Mouse (Mus musculus) urinary bladder, adult 18-20 months (tissue): ENCODE data around the gene Ubxn7.
A peak's percentile ranks its signal among the peaks of the same experiment; 100 is the strongest.

ENCODE experiments used
- DNase-seq, 2 experiments: peaks; one replicate each; pipeline ENCODE4 v3.0.0; 2022; ENCODE audit warnings: low spot score in 2 of 2, mixed read lengths in 2 of 2

The Ubxn7 gene

GRCm38 (mm10) chr16:32382901-32383300, 50.8 kb downstream of the Ubxn7 start:
- no peak for DNase-seq

GRCm38 (mm10) chr16:32384885-32385284, 52.8 kb downstream of the Ubxn7 start:
- DNase-seq, result no peak

- DNase-seq, result no peak
Observed at GRCm38 (mm10) chr16:32386826-32387225, 54.8 kb downstream of the Ubxn7 start.

- DNase-seq, result no peak
Observed at GRCm38 (mm10) chr16:32389049-32389448, 57.0 kb downstream of the Ubxn7 start.

- DNase-seq, result no peak
Observed at GRCm38 (mm10) chr16:32389841-32390240, 57.8 kb downstream of the Ubxn7 start.

- DNase-seq, result no peak
Observed at GRCm38 (mm10) chr16:32390882-32391281, 58.8 kb downstream of the Ubxn7 start.

GRCm38 (mm10) chr16:32395679-32396540, 63.9 kb downstream of the Ubxn7 start:
- no peak for DNase-seq

GRCm38 (mm10) chr16:32396541-32396835, 64.4 kb downstream of the Ubxn7 start:
- no peak for DNase-seq

GRCm38 (mm10) chr16:32398206-32398605, 66.1 kb downstream of the Ubxn7 start:
- no peak for DNase-seq

- no peak for DNase-seq
Observed at GRCm38 (mm10) chr16:32400267-32400666, 68.2 kb downstream of the Ubxn7 start, which contains the start of gene Tm4sf19. Gene Tm4sf19, plus strand, starts transcription at chr16:32400506.

- DNase-seq, result no peak
Observed at GRCm38 (mm10) chr16:32401335-32401965, 69.4 kb downstream of the Ubxn7 start.

GRCm38 (mm10) chr16:32402818-32403217, 70.8 kb downstream of the Ubxn7 start:
- no peak for DNase-seq

GRCm38 (mm10) chr16:32405716-32406115, 73.7 kb downstream of the Ubxn7 start:
- no peak for DNase-seq

GRCm38 (mm10) chr16:32406671-32407070, 74.6 kb downstream of the Ubxn7 start:
- DNase-seq, result no peak

- DNase-seq, result no peak
Observed at GRCm38 (mm10) chr16:32407730-32408129, 75.7 kb downstream of the Ubxn7 start.

- DNase-seq, result no peak
Observed at GRCm38 (mm10) chr16:32417457-32417856, 85.4 kb downstream of the Ubxn7 start.

GRCm38 (mm10) chr16:32419517-32420483, 87.7 kb downstream of the Ubxn7 start, which contains the start of gene Tctex1d2:
Gene Tctex1d2, plus strand, starts transcription at chr16:32419702.
- DNase-seq, result peak; percentile 86 to 93

GRCm38 (mm10) chr16:32427506-32427905, 95.4 kb downstream of the Ubxn7 start:
- no peak for DNase-seq

- peak; percentile 84 to 85 for DNase-seq
Observed at GRCm38 (mm10) chr16:32430474-32431046, 98.5 kb downstream of the Ubxn7 start, which contains the start of gene Pcyt1a. Gene Pcyt1a, plus strand, starts transcription at chr16:32430921.

- DNase-seq, result peak in 1 of 2 experiments; percentile 21
Observed at GRCm38 (mm10) chr16:32431047-32431591, 99.1 kb downstream of the Ubxn7 start.

- no peak for DNase-seq
Observed at GRCm38 (mm10) chr16:32431926-32432325, 99.9 kb downstream of the Ubxn7 start.
